Mouse (Mus musculus) hindbrain, embryonic 16.5 days (tissue): ENCODE data around the gene Aven. TPM values are rescaled to one million over a fixed set of nuclear protein-coding genes. Genes with fewer than 3 reads are reported as not detected.
"Not testable (repeated sequence)": the region's sequence is repeated elsewhere in the genome, so short reads cannot be mapped to it uniquely, and the experiment has no call there.

Source experiments
- ATAC-seq: fragments of 200-750 bp; cut with Nextera tagmentation; 2 replicates; pipeline ENCODE4 v1.8.0; 2017; ENCODE audit warnings: moderate TSS enrichment, moderate library complexity
- H3K27ac ChIP-seq: fragments of 300-500 bp; sonication (generic); 2 replicates; pipeline ENCODE4 v1.5.1; 2014; ENCODE audit warnings: low read depth, mild to moderate bottlenecking, control low read depth, low read length, moderate library complexity
- H3K27me3 ChIP-seq: fragments of 300-500 bp; sonication (generic); replicated peaks from 2 replicates; pipeline ENCODE4 v1.6.1; 2014; ENCODE audit warnings: low read length; ENCODE audit not compliant: control insufficient read depth, insufficient read depth
- H3K36me3 ChIP-seq: fragments of 300-500 bp; sonication (generic); 2 replicates; pipeline ENCODE4 v1.6.1; 2014; ENCODE audit warnings: mild to moderate bottlenecking, low read length, moderate library complexity, mixed read lengths; ENCODE audit not compliant: control insufficient read depth, insufficient read depth
- H3K4me1 ChIP-seq: fragments of 300-500 bp; sonication (generic); 2 replicates; pipeline ENCODE4 v1.6.1; 2014; ENCODE audit warnings: low read depth, low read length; ENCODE audit not compliant: control insufficient read depth, insufficient read depth
- H3K4me2 ChIP-seq: fragments of 300-500 bp; sonication (generic); 2 replicates; pipeline ENCODE4 v1.6.1; 2014; ENCODE audit warnings: mild to moderate bottlenecking, low read length, control low read depth, moderate library complexity
- H3K4me3 ChIP-seq: fragments of 300-500 bp; sonication (generic); 2 replicates; pipeline ENCODE4 v1.5.1; 2014; ENCODE audit warnings: mild to moderate bottlenecking, low read length, control low read depth, moderate library complexity
- H3K9ac ChIP-seq: fragments of 300-500 bp; sonication (generic); 2 replicates; pipeline ENCODE4 v1.6.1; 2014; ENCODE audit warnings: low read depth, mild to moderate bottlenecking, control low read depth, low read length, moderate library complexity
- H3K9me3 ChIP-seq: fragments of 300-500 bp; sonication (generic); 2 replicates; pipeline ENCODE4 v1.6.1; 2014; ENCODE audit warnings: mild to moderate bottlenecking, low read length, moderate library complexity; ENCODE audit not compliant: control insufficient read depth
- WGBS: fragments of 180-500 bp; shearing (Covaris S2); extraction: QIAGEN DNeasy Blood & Tissue Kit; methylation state at CpG from one replicate; pipeline ENCODE4 v1.1.7; 2014; 5-methylcytosine and 5-hydroxymethylcytosine counted together
- polyA plus RNA-seq: library from polyadenylated mRNA; unstranded; fragments of >200 nt; fragmentation: Nextera tagmentation; extraction: Ambion mirVana; gene quantifications from 2 replicates; pipeline ENCODE4 v1.2.1, GENCODE M21; 2015

The Aven gene
- 2.2 and 4.2 TPM in 2 replicates for polyA plus RNA-seq

- Histone ChIP-seq H3K9me3 (no peaks in the 10 kb centered on the region), H3K4me1 (peaks cover 11% of the 10 kb centered on the region), H3K4me3 (peak within 1 kb of the TSS; percentile 92), H3K36me3 (no peaks in the 10 kb centered on the region), H3K4me2 (peak within 1 kb of the TSS; percentile 89), H3K27ac (peak within 1 kb of the TSS; percentile 98), H3K9ac (peak within 1 kb of the TSS; percentile 100), H3K27me3 (no peaks in the 10 kb centered on the region)
- ATAC-seq: peak; percentile 96
- 0% methylated on average over 71 of the region's 87 CpGs for WGBS
Observed at GRCm38 (mm10) chr2:112492856-112493538, at the start of gene Aven. Gene Aven (plus strand): TSS chr2:112492964.

- H3K27ac ChIP-seq: no peak overlapping the region
- WGBS: 63% methylated on average over 2 of the region's 2 CpGs
- no peaks in the 10 kb centered on the region for H3K4me1 ChIP-seq
- no peak overlapping the region for H3K9ac ChIP-seq
- H3K27me3 ChIP-seq: no peaks in the 10 kb centered on the region
- H3K36me3 ChIP-seq: no peaks in the 10 kb centered on the region
- no peaks in the 10 kb centered on the region for H3K9me3 ChIP-seq
- ATAC-seq: no peak
- no peak overlapping the region for H3K4me2 ChIP-seq
- no peak overlapping the region for H3K4me3 ChIP-seq
Observed at GRCm38 (mm10) chr2:112443491-112443890, 49.3 kb upstream of the Aven start.

- Histone ChIP-seq H3K27me3 (no peaks in the 10 kb centered on the region), H3K27ac (no peak overlapping the region), H3K9me3 (no peaks in the 10 kb centered on the region), H3K4me2 (no peak overlapping the region), H3K9ac (no peak overlapping the region), H3K4me1 (no peaks in the 10 kb centered on the region), H3K4me3 (no peak overlapping the region), H3K36me3 (no peaks in the 10 kb centered on the region)
- no peak for ATAC-seq
Observed at GRCm38 (mm10) chr2:112445511-112445910, 47.3 kb upstream of the Aven start.

- not testable (repeated sequence) for H3K27ac ChIP-seq, H3K4me2 ChIP-seq, H3K27me3 ChIP-seq, H3K4me3 ChIP-seq, H3K36me3 ChIP-seq, H3K9ac ChIP-seq, H3K9me3 ChIP-seq, H3K4me1 ChIP-seq, ATAC-seq
- 71% methylated on average over 4 of the region's 4 CpGs for WGBS
Observed at GRCm38 (mm10) chr2:112448046-112448445, 44.7 kb upstream of the Aven start.

- no peak for ATAC-seq
- Histone ChIP-seq H3K4me3 (no peak overlapping the region), H3K4me2 (no peak overlapping the region), H3K36me3 (no peaks in the 10 kb centered on the region), H3K27me3 (no peaks in the 10 kb centered on the region), H3K9me3 (no peaks in the 10 kb centered on the region), H3K4me1 (no peaks in the 10 kb centered on the region), H3K27ac (no peak overlapping the region), H3K9ac (no peak overlapping the region)
Observed at GRCm38 (mm10) chr2:112448510-112449059, 44.2 kb upstream of the Aven start.

- Histone ChIP-seq H3K4me1 (peaks cover 2% of the 10 kb centered on the region; the same call in 1 of the 2 replicates), H3K27me3 (no peaks in the 10 kb centered on the region), H3K4me2 (no peak overlapping the region), H3K36me3 (no peaks in the 10 kb centered on the region), H3K9me3 (no peaks in the 10 kb centered on the region), H3K4me3 (no peak overlapping the region), H3K9ac (no peak overlapping the region), H3K27ac (no peak overlapping the region)
- no peak for ATAC-seq
- 39% methylated on average over 4 of the region's 4 CpGs for WGBS
Observed at GRCm38 (mm10) chr2:112449597-112450296, 43.0 kb upstream of the Aven start.

- ATAC-seq, H3K9ac ChIP-seq, H3K27me3 ChIP-seq, H3K9me3 ChIP-seq, H3K4me2 ChIP-seq, H3K27ac ChIP-seq, H3K36me3 ChIP-seq, H3K4me3 ChIP-seq: not testable (repeated sequence)
- peaks cover 13% of the 10 kb centered on the region for H3K4me1 ChIP-seq
Observed at GRCm38 (mm10) chr2:112452513-112452912, 40.3 kb upstream of the Aven start.

GRCm38 (mm10) chr2:112454125-112454861 is 38.5 kb upstream of the Aven start:
- 33% methylated on average over 17 of the region's 17 CpGs for WGBS
- H3K9me3 ChIP-seq: no peaks in the 10 kb centered on the region
- peak overlapping the region; percentile 82 for H3K9ac ChIP-seq
- H3K27me3 ChIP-seq: no peaks in the 10 kb centered on the region
- H3K4me2 ChIP-seq: peak overlapping the region; percentile 67
- no peaks in the 10 kb centered on the region for H3K36me3 ChIP-seq
- H3K4me3 ChIP-seq: peak overlapping the region; percentile 71
- H3K27ac ChIP-seq: peak overlapping the region; percentile 68; the same call in 1 of the 2 replicates
- H3K4me1 ChIP-seq: peaks cover 13% of the 10 kb centered on the region
- ATAC-seq: peak; percentile 85; the same call in 1 of the 2 replicates
